Mouse (Mus musculus): ENCODE results near the gene Mllt3. TPM values are rescaled to one million over a fixed set of nuclear protein-coding genes. Genes with fewer than 3 reads are reported as not detected.

Mllt3 gene
- polyA plus RNA-seq, 1 experiment: 11.6 TPM

GRCm38 (mm10) chr4:87792511-87792910, 240.7 kb downstream of the Mllt3 start:
- no peak for TF ChIP-seq POLR2A (IDR thresholded peaks at IDR 0.05; ENCODE audit: control insufficient read depth, extremely low read depth, insufficient read depth, low read length, poor library complexity)
- no peak for TF ChIP-seq CTCF (IDR thresholded peaks at IDR 0.05; ENCODE audit: borderline replicate concordance, control insufficient read depth, extremely low read depth, insufficient read depth, low read length, poor library complexity)

GRCm38 (mm10) chr4:87789446-87789845, 243.7 kb downstream of the Mllt3 start:
- no peak for DNase-seq
- Histone ChIP-seq H3K36me3 (ENCODE audit: control insufficient read depth, insufficient read depth, low read length) (peaks cover 7% of the 10 kb centered on the region), H3K4me1 (replicated peaks; ENCODE audit: control insufficient read depth, insufficient read depth, low read length) (no peaks in the 10 kb centered on the region), H3K27me3 (ENCODE audit: control insufficient read depth, insufficient read depth, low read length) (no peaks in the 10 kb centered on the region), H3K27ac (ENCODE audit: control insufficient read depth, insufficient read depth, low read length) (no peak overlapping the region), H3K4me3 (ENCODE audit: control insufficient read depth, insufficient read depth, low read length) (no peak overlapping the region)
- WGBS: 97% methylated on average over 7 of the region's 7 CpGs
- TF ChIP-seq CTCF (IDR thresholded peaks at IDR 0.05; ENCODE audit: borderline replicate concordance, control insufficient read depth, extremely low read depth, insufficient read depth, low read length, poor library complexity): no peak
- TF ChIP-seq POLR2A (IDR thresholded peaks at IDR 0.05; ENCODE audit: control insufficient read depth, extremely low read depth, insufficient read depth, low read length, poor library complexity): no peak

More at GRCm38 (mm10) chr4:87792511-87792910, 240.7 kb downstream of the Mllt3 start:
- 90% methylated on average over 5 of the region's 5 CpGs for WGBS
- Histone ChIP-seq H3K27ac (ENCODE audit: control insufficient read depth, insufficient read depth, low read length) (no peak overlapping the region), H3K4me3 (ENCODE audit: control insufficient read depth, insufficient read depth, low read length) (no peak overlapping the region), H3K36me3 (ENCODE audit: control insufficient read depth, insufficient read depth, low read length) (peaks cover 7% of the 10 kb centered on the region), H3K4me1 (replicated peaks; ENCODE audit: control insufficient read depth, insufficient read depth, low read length) (no peaks in the 10 kb centered on the region), H3K27me3 (ENCODE audit: control insufficient read depth, insufficient read depth, low read length) (no peaks in the 10 kb centered on the region)
- DNase-seq: no peak

- DNase-seq: peak; percentile 66
- 73% methylated on average over 8 of the region's 8 CpGs for WGBS
- Histone ChIP-seq H3K4me1 (replicated peaks; ENCODE audit: control insufficient read depth, insufficient read depth, low read length) (no peaks in the 10 kb centered on the region), H3K27ac (ENCODE audit: control insufficient read depth, insufficient read depth, low read length) (no peak overlapping the region), H3K36me3 (ENCODE audit: control insufficient read depth, insufficient read depth, low read length) (peaks cover 7% of the 10 kb centered on the region), H3K4me3 (ENCODE audit: control insufficient read depth, insufficient read depth, low read length) (no peak overlapping the region), H3K27me3 (ENCODE audit: control insufficient read depth, insufficient read depth, low read length) (no peaks in the 10 kb centered on the region)
- no peak for TF ChIP-seq POLR2A (IDR thresholded peaks at IDR 0.05; ENCODE audit: control insufficient read depth, extremely low read depth, insufficient read depth, low read length, poor library complexity)
- TF ChIP-seq CTCF (IDR thresholded peaks at IDR 0.05; ENCODE audit: borderline replicate concordance, control insufficient read depth, extremely low read depth, insufficient read depth, low read length, poor library complexity): no peak
Observed at GRCm38 (mm10) chr4:87788691-87789090, 244.5 kb downstream of the Mllt3 start.

- peaks cover 7% of the 10 kb centered on the region for H3K36me3 ChIP-seq (ENCODE audit: control insufficient read depth, insufficient read depth, low read length)
- no peak overlapping the region for H3K27ac ChIP-seq (ENCODE audit: control insufficient read depth, insufficient read depth, low read length)
- H3K27me3 ChIP-seq (ENCODE audit: control insufficient read depth, insufficient read depth, low read length): no peaks in the 10 kb centered on the region
- no peaks in the 10 kb centered on the region for H3K4me1 ChIP-seq (replicated peaks; ENCODE audit: control insufficient read depth, insufficient read depth, low read length)
- WGBS: 79% methylated on average over 12 of the region's 12 CpGs
- no peak for DNase-seq
- no peak overlapping the region for H3K4me3 ChIP-seq (ENCODE audit: control insufficient read depth, insufficient read depth, low read length)
- no peak for TF ChIP-seq CTCF (IDR thresholded peaks at IDR 0.05; ENCODE audit: borderline replicate concordance, control insufficient read depth, extremely low read depth, insufficient read depth, low read length, poor library complexity)
Observed at GRCm38 (mm10) chr4:87785132-87786074, 247.8 kb downstream of the Mllt3 start.

- 94% methylated on average over 2 of the region's 2 CpGs for WGBS
Observed at GRCm38 (mm10) chr4:87783809-87784208, 249.4 kb downstream of the Mllt3 start.

GRCm38 (mm10) chr4:87781971-87782370, 251.2 kb downstream of the Mllt3 start:
- Histone ChIP-seq H3K4me3 (ENCODE audit: control insufficient read depth, insufficient read depth, low read length) (no peak overlapping the region), H3K36me3 (ENCODE audit: control insufficient read depth, insufficient read depth, low read length) (peaks cover 7% of the 10 kb centered on the region), H3K27me3 (ENCODE audit: control insufficient read depth, insufficient read depth, low read length) (no peaks in the 10 kb centered on the region), H3K27ac (ENCODE audit: control insufficient read depth, insufficient read depth, low read length) (no peak overlapping the region), H3K4me1 (replicated peaks; ENCODE audit: control insufficient read depth, insufficient read depth, low read length) (no peaks in the 10 kb centered on the region)
- no peak for TF ChIP-seq CTCF (IDR thresholded peaks at IDR 0.05; ENCODE audit: borderline replicate concordance, control insufficient read depth, extremely low read depth, insufficient read depth, low read length, poor library complexity)
- no peak for TF ChIP-seq POLR2A (IDR thresholded peaks at IDR 0.05; ENCODE audit: control insufficient read depth, extremely low read depth, insufficient read depth, low read length, poor library complexity)
- 97% methylated on average over 5 of the region's 5 CpGs for WGBS
- no peak for DNase-seq

More at GRCm38 (mm10) chr4:87783809-87784208, 249.4 kb downstream of the Mllt3 start:
- H3K4me1 ChIP-seq (replicated peaks; ENCODE audit: control insufficient read depth, insufficient read depth, low read length): no peaks in the 10 kb centered on the region
- no peaks in the 10 kb centered on the region for H3K27me3 ChIP-seq (ENCODE audit: control insufficient read depth, insufficient read depth, low read length)
- H3K36me3 ChIP-seq (ENCODE audit: control insufficient read depth, insufficient read depth, low read length): peaks cover 7% of the 10 kb centered on the region
- no peak for TF ChIP-seq CTCF (IDR thresholded peaks at IDR 0.05; ENCODE audit: borderline replicate concordance, control insufficient read depth, extremely low read depth, insufficient read depth, low read length, poor library complexity)
- no peak overlapping the region for H3K27ac ChIP-seq (ENCODE audit: control insufficient read depth, insufficient read depth, low read length)
- no peak overlapping the region for H3K4me3 ChIP-seq (ENCODE audit: control insufficient read depth, insufficient read depth, low read length)
- DNase-seq: no peak
